Mouse (Mus musculus) forebrain, postnatal 0 days (tissue): ENCODE data around the gene A730071L15Rik. TPM values are rescaled to one million over a fixed set of nuclear protein-coding genes. Genes with fewer than 3 reads are reported as not detected.

Source experiments
- ATAC-seq: fragments of 200-750 bp; cut with Nextera tagmentation; 2 replicates; pipeline ENCODE4 v1.8.0; 2017; ENCODE audit warnings: mild to moderate bottlenecking, moderate library complexity
- DNase-seq: peaks from one replicate; pipeline ENCODE4 v3.0.0-alpha.2; 2015
- H3K27ac ChIP-seq: fragments of 300-500 bp; sonication (generic); 2 replicates; pipeline ENCODE4 v1.5.1; 2014; ENCODE audit warnings: low read depth, mild to moderate bottlenecking, antibody characterized with exemption, low read length, moderate library complexity, mixed read lengths
- H3K27me3 ChIP-seq: fragments of 300-500 bp; sonication (generic); 2 replicates; pipeline ENCODE4 v1.6.1; 2014; ENCODE audit warnings: mild to moderate bottlenecking, low read length, mixed read lengths; ENCODE audit not compliant: insufficient read depth
- H3K36me3 ChIP-seq: fragments of 300-500 bp; sonication (generic); 2 replicates; pipeline ENCODE4 v1.6.1; 2014; ENCODE audit warnings: mild to moderate bottlenecking, moderate library complexity; ENCODE audit not compliant: insufficient read depth
- H3K4me1 ChIP-seq: fragments of 300-500 bp; sonication (generic); 2 replicates; pipeline ENCODE4 v1.6.1; 2014; ENCODE audit warnings: antibody characterized with exemption; ENCODE audit not compliant: insufficient read depth
- H3K4me2 ChIP-seq: fragments of 300-500 bp; sonication (generic); 2 replicates; pipeline ENCODE4 v1.6.1; 2014; ENCODE audit warnings: low read depth, mild to moderate bottlenecking, moderate library complexity
- H3K4me3 ChIP-seq: fragments of 300-500 bp; sonication (generic); 2 replicates; pipeline ENCODE4 v1.5.1; 2014; ENCODE audit warnings: low read depth, low read length, mixed read lengths
- H3K9ac ChIP-seq: fragments of 300-500 bp; sonication (generic); 2 replicates; pipeline ENCODE4 v1.6.1; 2014; ENCODE audit warnings: mild to moderate bottlenecking
- H3K9me3 ChIP-seq: fragments of 300-500 bp; sonication (generic); 2 replicates; pipeline ENCODE4 v1.6.1; 2016; ENCODE audit warnings: low read length
- CTCF ChIP-seq: sonication (generic); IDR thresholded peaks from 2 replicates; pipeline ENCODE4 v1.5.1; 2016; ENCODE audit warnings: antibody characterized with exemption, control low read depth, low read depth
- WGBS: fragments of 180-500 bp; shearing (Covaris S2); extraction: QIAGEN DNeasy Blood & Tissue Kit; methylation state at CpG from one replicate; pipeline ENCODE4 v1.1.7; 2014; 5-methylcytosine and 5-hydroxymethylcytosine counted together
- polyA plus RNA-seq: library from polyadenylated mRNA; unstranded; fragments of >200 nt; fragmentation: Nextera tagmentation; extraction: Ambion mirVana; gene quantifications from 2 replicates; pipeline ENCODE4 v1.2.1, GENCODE M21; 2015
- total RNA-seq: library from RNA; depleted of rRNA; stranded (reverse); fragments of >200 nt; gene quantifications from 2 replicates; pipeline ENCODE4 v1.2.3, GENCODE M21; 2014

The A730071L15Rik gene
- total and polyA plus RNA-seq, 2 experiments from 2014 or later: 0.29 to 0.44 TPM

DNA sequence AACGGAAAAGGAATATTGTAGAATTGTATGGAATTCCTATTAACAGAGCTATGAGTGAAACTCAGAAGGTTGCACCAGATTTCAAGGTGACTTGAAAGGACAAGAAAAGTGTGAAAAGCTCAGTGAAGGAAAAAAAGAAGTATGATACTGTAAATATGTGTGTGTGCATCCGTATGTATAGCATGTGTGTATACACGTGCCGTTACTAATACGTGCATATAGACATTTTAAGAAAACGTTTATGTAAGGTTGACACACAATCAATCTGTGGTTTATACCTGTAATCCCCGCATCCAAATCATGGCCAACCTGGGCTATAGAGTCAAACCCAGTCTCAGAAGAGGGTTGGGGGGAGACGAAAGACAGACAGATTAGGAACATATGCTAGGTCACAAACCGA lies 741 bp downstream of the A730071L15Rik start:
- peaks cover 15% of the 10 kb centered on the region for H3K4me1 ChIP-seq
- peak overlapping the region; percentile 96 for H3K4me3 ChIP-seq
- ATAC-seq (peak; percentile 25), DNase-seq (no peak)
- H3K27ac ChIP-seq: peak overlapping the region; percentile 98
- TF ChIP-seq CTCF: no peak
- WGBS: 22% methylated on average over 9 of the region's 9 CpGs
- H3K4me2 ChIP-seq: peak overlapping the region; percentile 86
- H3K27me3 ChIP-seq: no peaks in the 10 kb centered on the region
- H3K9me3 ChIP-seq: no peaks in the 10 kb centered on the region
- peak overlapping the region; percentile 93 for H3K9ac ChIP-seq
- H3K36me3 ChIP-seq: no peaks in the 10 kb centered on the region

DNA sequence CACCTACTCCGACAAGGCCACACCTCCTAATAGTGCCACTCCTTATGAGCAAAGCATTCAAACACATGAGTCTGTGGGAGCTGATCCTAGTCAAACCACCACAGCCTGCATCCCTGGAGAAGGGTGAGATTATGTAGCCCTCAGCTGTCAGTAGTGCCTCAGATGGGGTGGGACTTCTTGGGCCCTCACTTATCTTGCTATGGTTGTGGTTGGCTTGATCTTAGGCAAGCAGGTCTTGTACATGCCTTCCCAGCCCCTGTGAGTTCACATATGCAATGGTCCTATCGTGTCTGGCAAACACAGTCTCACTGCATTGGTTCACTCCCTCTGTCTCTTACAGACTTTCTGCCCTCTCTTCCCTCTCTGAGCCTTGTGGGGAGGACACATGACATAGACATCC lies 7.3 kb downstream of the A730071L15Rik start:
- Histone ChIP-seq H3K4me2 (no peak overlapping the region), H3K27ac (no peak overlapping the region), H3K4me3 (no peak overlapping the region), H3K36me3 (no peaks in the 10 kb centered on the region), H3K9ac (no peak overlapping the region), H3K4me1 (no peaks in the 10 kb centered on the region), H3K27me3 (no peaks in the 10 kb centered on the region), H3K9me3 (no peaks in the 10 kb centered on the region)
- TF ChIP-seq CTCF: no peak
- DNase-seq (no peak), ATAC-seq (no peak)
- WGBS: 89% methylated on average over 2 of the region's 2 CpGs

DNA sequence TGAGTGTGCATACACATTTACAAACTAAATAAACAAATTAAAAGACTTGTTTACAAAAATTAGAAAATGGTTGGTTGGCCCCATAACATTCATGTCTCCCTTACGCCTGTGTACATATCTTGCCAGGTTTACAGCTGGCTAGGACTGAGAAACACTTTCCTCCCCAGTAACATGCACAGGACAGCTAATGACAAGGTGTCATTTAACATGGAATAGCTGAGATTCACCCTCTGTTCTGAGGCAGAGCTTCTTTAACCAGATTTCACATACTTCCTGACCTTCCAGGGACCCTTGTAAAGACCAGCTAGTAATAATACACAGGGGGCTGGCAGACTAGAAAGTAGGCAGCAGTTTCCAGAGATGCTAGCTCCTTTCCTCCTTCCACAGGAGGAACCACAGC lies 8.3 kb downstream of the A730071L15Rik start:
- DNase-seq: no peak
- 89% methylated on average over 1 of the region's 1 CpGs for WGBS
- Histone ChIP-seq H3K36me3 (no peaks in the 10 kb centered on the region), H3K27ac (no peak overlapping the region), H3K4me3 (no peak overlapping the region), H3K4me2 (no peak overlapping the region), H3K27me3 (no peaks in the 10 kb centered on the region), H3K9ac (no peak overlapping the region), H3K9me3 (no peaks in the 10 kb centered on the region), H3K4me1 (no peaks in the 10 kb centered on the region)
- TF ChIP-seq CTCF: no peak
- ATAC-seq: no peak

DNA sequence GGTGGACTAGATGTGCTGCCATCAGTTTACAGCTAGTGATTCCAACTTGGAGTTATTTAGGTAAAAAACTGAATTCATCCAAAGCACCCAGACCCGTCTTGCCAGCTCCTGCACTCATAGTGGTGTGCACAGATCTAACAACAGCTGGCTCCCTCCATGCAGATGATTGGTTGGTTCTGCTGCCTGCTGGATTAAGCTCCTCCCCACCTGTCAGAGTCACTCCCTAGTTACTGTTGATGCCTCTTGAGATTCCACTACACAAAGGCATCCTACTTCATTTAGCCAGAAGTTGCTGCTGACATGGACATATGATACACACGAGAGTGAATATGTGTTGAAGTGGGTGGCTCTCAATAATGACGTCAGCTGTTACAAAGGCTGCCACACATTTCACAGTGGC lies 17.0 kb downstream of the A730071L15Rik start:
- Histone ChIP-seq H3K9me3 (no peaks in the 10 kb centered on the region), H3K27me3 (no peaks in the 10 kb centered on the region), H3K4me1 (no peaks in the 10 kb centered on the region), H3K27ac (no peak overlapping the region), H3K4me2 (no peak overlapping the region), H3K36me3 (no peaks in the 10 kb centered on the region), H3K4me3 (no peak overlapping the region), H3K9ac (no peak overlapping the region)
- TF ChIP-seq CTCF: no peak
- ATAC-seq (no peak), DNase-seq (no peak)
- WGBS: 60% methylated on average over 3 of the region's 3 CpGs

DNA sequence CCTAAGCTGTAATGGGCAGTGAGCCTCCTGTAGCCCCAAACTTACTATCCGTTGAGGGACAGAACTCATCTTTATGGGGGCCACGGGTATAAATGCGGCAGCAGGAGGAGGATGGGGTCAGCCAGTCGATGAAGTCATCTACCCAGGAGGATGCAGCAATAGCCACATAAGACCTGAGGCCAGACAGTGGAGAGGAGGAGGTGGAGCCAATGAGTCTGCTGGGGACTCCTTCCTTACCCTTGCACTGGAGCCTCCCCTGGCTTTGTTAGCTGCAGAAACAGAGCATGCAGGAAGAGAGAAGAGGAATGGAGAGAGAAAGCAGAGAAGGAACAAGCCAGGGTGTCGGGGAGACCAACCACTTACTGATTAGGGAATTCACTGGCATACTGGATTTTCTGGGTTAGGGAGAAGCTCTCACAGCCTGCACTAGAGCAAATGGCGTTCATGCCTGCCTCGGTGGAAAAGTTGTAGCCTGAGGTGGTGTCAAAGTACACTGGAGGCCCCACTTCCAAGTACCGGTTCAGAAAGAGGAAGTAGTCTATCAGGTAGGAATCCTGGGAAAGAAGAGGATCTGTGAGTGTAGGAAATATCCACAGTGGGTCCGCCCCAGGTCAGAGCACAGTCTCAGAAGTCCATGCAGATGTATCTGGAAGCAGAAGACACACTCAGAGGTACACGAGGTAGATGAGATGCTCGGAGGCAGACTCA lies 18.5 kb downstream of the A730071L15Rik start:
- Histone ChIP-seq H3K4me2 (no peak overlapping the region), H3K36me3 (no peaks in the 10 kb centered on the region), H3K4me3 (no peak overlapping the region), H3K4me1 (no peaks in the 10 kb centered on the region), H3K9me3 (no peaks in the 10 kb centered on the region), H3K27me3 (no peaks in the 10 kb centered on the region), H3K27ac (no peak overlapping the region), H3K9ac (no peak overlapping the region)
- no peak for TF ChIP-seq CTCF
- DNase-seq (no peak), ATAC-seq (no peak)
- 88% methylated on average over 11 of the region's 11 CpGs for WGBS

DNA sequence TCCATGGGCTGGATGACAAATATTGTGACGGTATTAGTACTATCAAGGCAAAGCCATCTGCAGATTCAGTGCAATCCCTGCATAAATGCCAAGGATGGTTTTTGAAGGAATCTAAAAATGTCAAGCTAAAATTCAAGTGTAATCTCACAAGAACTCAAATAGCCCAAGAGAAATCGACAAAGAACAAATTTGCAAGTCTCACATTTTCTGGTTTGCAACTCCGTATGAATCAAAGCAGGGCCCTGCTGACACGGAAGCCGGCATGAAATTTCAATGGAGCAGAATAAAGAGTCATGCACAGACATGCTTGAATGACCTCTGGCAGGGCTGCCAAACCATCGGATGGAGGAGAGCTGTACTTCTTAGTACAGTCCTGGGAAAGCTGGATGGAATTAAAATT lies 20.1 kb downstream of the A730071L15Rik start:
- Histone ChIP-seq H3K4me1 (no peaks in the 10 kb centered on the region), H3K27me3 (no peaks in the 10 kb centered on the region), H3K27ac (no peak overlapping the region), H3K9ac (no peak overlapping the region), H3K4me2 (no peak overlapping the region), H3K4me3 (no peak overlapping the region), H3K36me3 (no peaks in the 10 kb centered on the region), H3K9me3 (no peaks in the 10 kb centered on the region)
- DNase-seq: no peak
- no peak for ATAC-seq
- WGBS: 75% methylated on average over 6 of the region's 6 CpGs
- TF ChIP-seq CTCF: no peak

DNA sequence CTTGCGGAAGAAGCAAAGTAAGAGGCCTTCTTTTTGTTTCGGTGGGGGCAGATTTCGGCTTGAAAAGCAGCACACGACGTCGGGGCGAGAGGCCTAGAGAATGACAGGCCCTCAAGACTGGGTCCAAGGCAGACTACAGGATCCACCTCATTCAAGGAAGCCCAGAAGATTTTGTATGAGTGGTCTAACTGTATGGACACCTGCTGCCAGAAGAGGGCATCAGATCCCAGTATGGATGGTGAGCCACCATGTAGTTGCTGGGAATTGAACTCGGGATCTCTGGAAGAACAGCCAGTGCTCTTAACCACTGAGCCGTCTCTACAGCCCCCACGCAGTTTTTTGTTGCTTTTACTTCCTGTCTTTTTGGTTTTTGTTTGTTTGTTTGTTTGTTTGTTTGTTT lies 22.4 kb downstream of the A730071L15Rik start:
- no peaks in the 10 kb centered on the region for H3K27me3 ChIP-seq
- no peak overlapping the region for H3K4me2 ChIP-seq
- DNase-seq (no peak), ATAC-seq (no peak)
- H3K36me3 ChIP-seq: no peaks in the 10 kb centered on the region
- no peak overlapping the region for H3K27ac ChIP-seq
- no peaks in the 10 kb centered on the region for H3K4me1 ChIP-seq
- no peaks in the 10 kb centered on the region for H3K9me3 ChIP-seq
- H3K4me3 ChIP-seq: no peak overlapping the region
- H3K9ac ChIP-seq: no peak overlapping the region
- no peak for TF ChIP-seq CTCF
- 94% methylated on average over 10 of the region's 10 CpGs for WGBS
